Mouse (Mus musculus) embryonic facial prominence, embryonic 13.5 days (tissue): ENCODE measurements around the gene Cend1. TPM values are rescaled to one million over a fixed set of nuclear protein-coding genes. Genes with fewer than 3 reads are reported as not detected.
"Not testable (repeated sequence)": the region's sequence is repeated elsewhere in the genome, so short reads cannot be mapped to it uniquely, and the experiment has no call there.

ENCODE experiments used
- ATAC-seq: fragments of 200-750 bp; cut with Nextera tagmentation; 2 replicates; pipeline ENCODE4 v1.8.0; 2017; ENCODE audit warnings: low read depth; ENCODE audit not compliant: insufficient number of reproducible peaks, insufficient read depth, low FRiP score, low TSS enrichment
- H3K27ac ChIP-seq: fragments of 300-500 bp; sonication (generic); 2 replicates; pipeline ENCODE4 v1.5.1; 2015; ENCODE audit warnings: moderate library complexity, mild to moderate bottlenecking, inconsistent platforms
- H3K27me3 ChIP-seq: fragments of 300-500 bp; sonication (generic); 2 replicates; pipeline ENCODE4 v1.6.1; 2015; ENCODE audit warnings: mild to moderate bottlenecking, inconsistent platforms
- H3K36me3 ChIP-seq: fragments of 300-500 bp; sonication (generic); 2 replicates; pipeline ENCODE4 v1.6.1; 2015; ENCODE audit warnings: mild to moderate bottlenecking, inconsistent platforms
- H3K4me1 ChIP-seq: fragments of 300-500 bp; sonication (generic); 2 replicates; pipeline ENCODE4 v1.6.1; 2015; ENCODE audit warnings: inconsistent platforms
- H3K4me2 ChIP-seq: fragments of 300-500 bp; sonication (generic); 2 replicates; pipeline ENCODE4 v1.6.1; 2015; ENCODE audit warnings: moderate library complexity, mild to moderate bottlenecking, inconsistent platforms
- H3K4me3 ChIP-seq: fragments of 300-500 bp; sonication (generic); 2 replicates; pipeline ENCODE4 v1.5.1; 2015; ENCODE audit warnings: mild to moderate bottlenecking, inconsistent platforms
- H3K9ac ChIP-seq: fragments of 300-500 bp; sonication (generic); 2 replicates; pipeline ENCODE4 v1.6.1; 2015; ENCODE audit warnings: mild to moderate bottlenecking, inconsistent platforms
- H3K9me3 ChIP-seq: fragments of 300-500 bp; sonication (generic); 2 replicates; pipeline ENCODE4 v1.6.1; 2016; ENCODE audit warnings: inconsistent platforms
- WGBS: fragments of 180-500 bp; shearing (Covaris S2); methylation state at CpG from one replicate; pipeline ENCODE4 v1.1.7; 2015; ENCODE audit warnings: mixed read lengths; 5-methylcytosine and 5-hydroxymethylcytosine counted together
- polyA plus RNA-seq: library from polyadenylated mRNA; unstranded; fragments of >200 nt; fragmentation: Nextera tagmentation; extraction: Ambion mirVana; gene quantifications from 2 replicates; pipeline ENCODE4 v1.2.1, GENCODE M21; 2015

Gene Cend1
- polyA plus RNA-seq, 1 experiment from 2014 or later, result 2.8 TPM

DNA sequence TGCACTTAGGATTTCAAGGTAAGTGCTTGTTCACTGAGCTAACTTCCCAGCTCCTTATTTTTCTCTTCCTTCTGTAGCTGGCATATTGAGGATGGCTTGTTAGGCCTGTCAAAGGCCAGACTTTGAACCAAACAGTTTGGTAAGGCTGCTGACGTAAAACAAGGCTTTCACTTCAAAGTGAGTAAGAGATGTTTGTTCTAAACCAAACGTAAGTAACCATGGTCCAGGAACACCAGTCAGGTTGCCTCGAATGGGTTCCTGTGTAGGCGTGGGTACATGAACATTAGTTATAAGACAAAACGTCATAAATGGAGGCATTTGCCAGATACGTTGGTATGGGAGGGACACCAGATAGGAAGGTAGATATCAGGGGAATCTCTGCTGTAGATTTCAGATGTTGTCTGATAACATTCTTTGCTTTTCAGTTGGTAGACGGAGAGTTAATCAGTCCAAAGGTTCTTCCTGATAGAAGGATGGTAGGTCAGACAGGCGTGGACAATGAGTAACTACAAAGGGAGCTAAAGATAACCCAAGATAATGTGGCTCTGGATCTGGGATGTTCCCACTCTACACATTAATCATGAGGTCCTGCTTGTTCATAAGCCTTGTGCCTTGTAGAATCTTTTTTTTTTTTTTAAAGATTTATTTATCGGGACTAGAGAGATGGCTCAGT, 9.1 kb downstream of the Cend1 start:
- H3K36me3 ChIP-seq, result no peaks in the 10 kb centered on the region
- no peaks in the 10 kb centered on the region for H3K9me3 ChIP-seq
- no peak for ATAC-seq
- no peaks in the 10 kb centered on the region for H3K4me1 ChIP-seq
- H3K4me3 ChIP-seq, result no peak overlapping the region
- 82% methylated on average over 9 of the region's 9 CpGs for WGBS
- H3K27ac ChIP-seq, result no peak overlapping the region
- H3K27me3 ChIP-seq, result no peaks in the 10 kb centered on the region
- no peak overlapping the region for H3K4me2 ChIP-seq
- H3K9ac ChIP-seq, result no peak overlapping the region

DNA sequence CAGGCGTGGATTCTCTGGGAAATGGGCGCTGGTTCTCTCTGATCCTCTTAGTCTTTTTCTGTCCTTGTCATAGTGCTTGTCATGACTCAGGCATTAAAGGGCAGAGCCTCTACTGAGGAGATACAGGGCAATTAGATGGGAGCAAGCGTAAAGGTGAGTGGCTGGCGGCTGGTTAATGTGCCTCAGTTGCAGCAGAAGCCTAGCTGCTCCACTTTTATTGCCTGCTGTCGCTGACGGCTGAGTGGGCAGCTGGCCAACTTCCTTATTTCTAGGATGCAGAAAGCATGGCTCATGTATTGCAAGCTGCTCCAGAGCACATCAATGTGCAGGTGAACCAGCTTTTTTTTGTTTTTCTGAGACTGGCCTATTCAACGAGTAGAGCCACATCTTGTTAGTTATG, 10.3 kb downstream of the Cend1 start:
- WGBS, result 78% methylated on average over 7 of the region's 7 CpGs
- Histone ChIP-seq H3K9ac (peak overlapping the region; percentile 11; the same call in 1 of the 2 replicates), H3K4me3 (no peak overlapping the region), H3K9me3 (no peaks in the 10 kb centered on the region), H3K27ac (no peak overlapping the region), H3K4me1 (peaks cover 5% of the 10 kb centered on the region), H3K36me3 (no peaks in the 10 kb centered on the region), H3K27me3 (no peaks in the 10 kb centered on the region), H3K4me2 (no peak overlapping the region)
- ATAC-seq, result no peak

DNA sequence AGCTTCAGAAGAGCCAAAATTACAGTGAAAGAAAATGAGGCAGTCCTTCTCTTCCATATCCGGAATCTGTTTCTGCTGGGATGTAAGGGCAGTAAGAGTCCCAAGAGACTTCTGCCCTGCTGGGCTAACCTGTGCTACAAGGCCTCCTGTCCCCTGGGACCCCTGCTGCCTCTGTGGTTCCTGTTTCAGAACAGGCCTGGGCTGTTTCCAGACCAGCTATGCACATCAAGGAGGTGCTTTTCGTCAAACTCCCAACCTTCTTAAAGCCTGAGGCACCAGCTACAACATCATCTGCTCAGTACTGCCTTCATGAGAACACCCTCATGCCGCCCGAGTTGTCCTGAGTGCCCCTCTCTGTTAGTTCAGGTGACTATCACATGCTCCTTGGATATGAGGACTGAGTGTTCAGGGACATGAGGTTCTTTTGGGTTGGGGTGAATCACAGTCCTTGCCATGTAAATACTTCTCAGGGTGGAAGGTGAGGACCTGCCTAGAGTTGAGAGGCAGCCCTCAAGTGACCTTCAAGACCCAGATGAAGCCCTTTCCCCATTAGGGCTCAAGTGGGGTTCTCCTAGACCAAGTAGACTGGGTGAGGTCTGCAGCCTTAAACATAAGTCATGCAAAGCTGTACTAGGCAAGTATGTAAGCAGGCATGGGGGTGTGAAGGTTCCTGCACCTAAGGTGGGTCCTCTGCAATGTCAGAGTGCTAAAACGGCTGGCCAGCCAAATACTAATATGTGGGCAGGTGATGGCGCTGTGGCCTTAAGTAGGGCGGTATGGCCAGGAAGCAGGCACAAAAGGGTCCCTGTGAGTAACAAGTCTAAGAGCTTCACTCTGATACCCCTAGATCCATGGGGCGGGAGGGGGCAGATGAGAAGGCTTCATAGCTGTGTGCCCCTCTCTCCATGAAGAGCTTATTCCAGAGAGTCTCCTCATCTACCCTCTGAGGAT, 11.3 kb downstream of the Cend1 start:
- no peaks in the 10 kb centered on the region for H3K9me3 ChIP-seq
- no peak overlapping the region for H3K4me3 ChIP-seq
- H3K9ac ChIP-seq, result peak overlapping the region; percentile 11; the same call in 1 of the 2 replicates
- H3K36me3 ChIP-seq, result no peaks in the 10 kb centered on the region
- H3K4me1 ChIP-seq, result peaks cover 9% of the 10 kb centered on the region
- ATAC-seq, result no peak
- no peak overlapping the region for H3K27ac ChIP-seq
- H3K27me3 ChIP-seq, result no peaks in the 10 kb centered on the region
- H3K4me2 ChIP-seq, result no peak overlapping the region
- WGBS, result 67% methylated on average over 8 of the region's 8 CpGs

DNA sequence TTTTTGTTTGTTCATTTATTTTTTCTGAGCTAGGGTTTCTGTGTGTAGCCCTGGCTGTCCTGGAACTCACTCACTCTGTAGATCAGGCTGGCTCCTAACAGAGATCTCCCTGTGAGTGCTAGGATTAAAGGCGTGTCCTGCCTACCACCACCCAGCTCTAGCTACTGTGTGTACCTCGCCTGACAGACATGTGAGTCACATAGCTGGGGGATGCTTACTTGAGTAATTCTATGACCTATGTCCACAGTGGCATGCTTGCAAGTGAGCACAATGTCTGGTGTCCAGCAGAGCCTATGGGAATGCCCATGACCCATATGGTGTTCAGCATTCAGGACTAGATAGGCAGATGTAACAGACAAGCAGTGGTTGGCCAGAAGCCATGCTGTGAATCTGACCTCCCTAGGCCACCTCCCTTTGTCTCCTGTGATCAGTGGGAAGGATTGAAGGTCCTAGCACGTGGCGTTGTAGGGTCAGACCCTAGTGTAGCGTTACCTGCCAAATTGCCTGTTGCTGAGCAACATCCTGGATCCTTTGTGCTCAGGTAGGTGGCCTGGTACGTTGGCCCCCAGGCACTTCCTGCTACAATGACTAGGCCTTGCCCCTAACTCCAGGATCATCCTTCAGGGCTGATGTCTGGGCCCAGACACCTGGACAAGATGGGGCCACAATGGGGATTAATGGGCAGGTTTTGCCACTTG, 13.0 kb downstream of the Cend1 start:
- no peak overlapping the region for H3K27ac ChIP-seq
- WGBS, result 70% methylated on average over 6 of the region's 6 CpGs
- no peak for ATAC-seq
- peaks cover 14% of the 10 kb centered on the region for H3K4me1 ChIP-seq
- no peak overlapping the region for H3K4me2 ChIP-seq
- no peaks in the 10 kb centered on the region for H3K27me3 ChIP-seq
- H3K4me3 ChIP-seq, result no peak overlapping the region
- H3K9ac ChIP-seq, result no peak overlapping the region
- 0 out of 2 replicates have a peak, but pooled peaks cover under 1% of the 10 kb centered on the region for H3K36me3 ChIP-seq
- H3K9me3 ChIP-seq, result no peaks in the 10 kb centered on the region

DNA sequence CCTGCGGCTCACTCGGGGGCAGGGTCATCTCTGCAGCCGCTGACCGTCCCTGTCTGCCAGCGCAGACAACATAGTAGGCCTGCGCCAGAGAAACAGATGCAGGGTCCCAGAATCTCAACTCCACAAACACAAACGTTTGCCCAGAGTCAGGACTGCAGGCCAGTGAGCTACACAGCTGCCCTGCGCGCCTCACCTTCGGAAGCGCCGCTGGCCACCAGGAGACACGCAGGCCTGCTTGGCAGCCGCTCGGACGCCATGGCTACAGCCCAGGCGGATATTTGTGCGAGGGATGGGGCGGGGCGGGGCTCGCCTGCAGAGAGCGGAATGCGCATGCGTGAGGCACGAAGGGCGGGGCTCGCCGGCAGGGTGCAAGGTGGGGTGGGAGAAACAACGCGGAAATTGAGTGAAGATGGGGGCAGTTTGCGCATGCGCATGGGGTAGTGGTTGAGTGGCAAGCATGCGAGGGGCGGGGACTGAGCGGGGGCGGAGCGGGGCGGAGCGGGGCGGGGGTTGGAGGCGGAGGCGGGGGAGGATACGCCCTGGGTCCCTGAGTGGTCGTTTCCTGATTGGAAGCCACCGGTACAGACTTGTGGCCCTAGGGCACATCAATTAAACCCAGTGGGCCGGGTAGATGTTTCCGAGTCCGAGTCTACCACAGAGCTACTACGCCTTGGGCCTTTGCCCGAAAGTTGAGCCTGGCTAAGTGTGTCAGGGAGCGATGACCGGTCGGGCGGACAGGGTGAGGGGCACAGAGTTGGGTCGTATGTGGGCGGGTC, 15.3 kb downstream of the Cend1 start, which contains the start of gene Gatd1:
TSS of gene Gatd1 (minus strand) at position 328 of the 776 bp plus-strand sequence.
- H3K27ac ChIP-seq, result peak within 1 kb of the TSS; percentile 83
- peaks cover 24% of the 10 kb centered on the region for H3K36me3 ChIP-seq
- ATAC-seq, result peak; percentile 91
- no peaks in the 10 kb centered on the region for H3K9me3 ChIP-seq
- under 1% methylated on average over 51 of the region's 56 CpGs for WGBS
- H3K9ac ChIP-seq, result peak within 1 kb of the TSS; percentile 93
- no peaks in the 10 kb centered on the region for H3K27me3 ChIP-seq
- H3K4me1 ChIP-seq, result peaks cover 17% of the 10 kb centered on the region
- H3K4me3 ChIP-seq, result peak within 1 kb of the TSS; percentile 90
- peak within 1 kb of the TSS; percentile 92 for H3K4me2 ChIP-seq

DNA sequence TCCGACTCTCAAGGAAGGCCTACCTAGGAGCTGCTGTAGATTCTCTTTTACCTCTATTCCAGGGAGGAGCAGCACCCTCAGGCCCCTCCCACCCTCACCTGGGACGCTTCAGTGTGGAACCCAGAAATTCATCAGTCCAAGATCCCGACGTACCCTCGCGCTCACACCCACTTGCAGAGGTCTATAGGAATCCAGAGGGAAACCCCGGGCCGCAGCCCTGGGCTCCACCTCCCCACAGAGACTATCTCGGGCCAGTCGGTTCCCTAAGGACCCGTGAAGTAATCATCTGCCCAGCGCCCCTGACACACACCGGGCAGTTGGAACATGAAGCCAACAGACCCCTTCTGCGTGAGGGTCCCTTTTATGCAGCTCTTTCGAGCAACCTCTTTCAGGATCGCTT, 16.0 kb downstream of the Cend1 start:
- ATAC-seq, result no peak
- Histone ChIP-seq H3K4me2 (peak overlapping the region; percentile 92), H3K27me3 (no peaks in the 10 kb centered on the region), H3K4me3 (peak overlapping the region; percentile 90), H3K27ac (peak overlapping the region; percentile 83), H3K9ac (peak overlapping the region; percentile 93), H3K36me3 (peaks cover 30% of the 10 kb centered on the region), H3K4me1 (peaks cover 18% of the 10 kb centered on the region), H3K9me3 (no peaks in the 10 kb centered on the region)
- WGBS, result 2% methylated on average over 16 of the region's 16 CpGs

DNA sequence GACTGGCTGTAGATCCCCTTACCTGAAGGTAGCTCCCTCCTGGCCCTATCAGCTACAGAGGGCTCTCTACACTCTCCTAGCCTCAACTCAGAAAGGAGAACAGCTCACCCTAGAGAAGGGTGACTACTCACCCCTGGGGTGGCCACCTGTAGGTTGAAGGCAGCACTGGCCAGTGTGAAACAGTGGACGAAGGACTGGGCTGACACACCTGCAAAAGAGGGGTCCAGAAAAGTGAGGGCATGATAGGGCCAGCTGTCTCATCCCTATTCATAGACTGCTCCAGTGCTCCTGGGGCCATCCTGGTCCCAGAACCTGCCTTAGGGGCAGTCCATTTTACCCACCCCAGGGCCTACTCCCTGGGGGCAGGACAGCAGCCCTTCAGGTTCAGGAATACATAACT, 17.6 kb downstream of the Cend1 start:
- 88% methylated on average over 1 of the region's 1 CpGs for WGBS
- ATAC-seq, result no peak

DNA sequence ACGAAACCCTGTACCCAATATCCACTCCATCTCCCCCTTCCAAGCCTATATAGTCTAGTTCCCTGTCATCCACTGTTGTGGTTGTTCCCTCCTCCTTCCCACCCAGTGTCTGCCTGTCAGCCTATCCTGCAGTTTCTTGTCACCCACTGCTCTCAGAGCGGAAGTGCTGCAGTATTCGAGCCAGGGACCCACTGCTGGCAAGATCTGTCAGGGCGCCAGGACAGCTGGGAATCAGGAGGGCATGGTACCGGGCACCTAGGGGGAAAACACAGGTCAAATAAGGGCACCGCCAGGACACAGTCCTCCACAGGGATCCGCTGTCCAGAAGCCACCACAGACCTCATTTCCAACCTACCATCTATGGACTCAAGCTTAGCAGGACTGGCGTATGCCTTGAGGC, 18.7 kb downstream of the Cend1 start:
- Histone ChIP-seq H3K27ac (no peak overlapping the region), H3K4me2 (no peak overlapping the region), H3K4me1 (peaks cover 18% of the 10 kb centered on the region), H3K27me3 (no peaks in the 10 kb centered on the region), H3K9me3 (no peaks in the 10 kb centered on the region), H3K9ac (peak overlapping the region; percentile 3; the same call in 1 of the 2 replicates), H3K36me3 (peaks cover 45% of the 10 kb centered on the region), H3K4me3 (no peak overlapping the region)
- WGBS, result 94% methylated on average over 8 of the region's 8 CpGs
- ATAC-seq, result no peak

More for the DNA sequence above, 17.6 kb downstream of the Cend1 start:
- Histone ChIP-seq H3K36me3 (peaks cover 40% of the 10 kb centered on the region), H3K9me3 (no peaks in the 10 kb centered on the region), H3K4me2 (no peak overlapping the region), H3K27ac (no peak overlapping the region), H3K4me1 (peaks cover 18% of the 10 kb centered on the region), H3K27me3 (no peaks in the 10 kb centered on the region), H3K4me3 (no peak overlapping the region), H3K9ac (no peak overlapping the region)

DNA sequence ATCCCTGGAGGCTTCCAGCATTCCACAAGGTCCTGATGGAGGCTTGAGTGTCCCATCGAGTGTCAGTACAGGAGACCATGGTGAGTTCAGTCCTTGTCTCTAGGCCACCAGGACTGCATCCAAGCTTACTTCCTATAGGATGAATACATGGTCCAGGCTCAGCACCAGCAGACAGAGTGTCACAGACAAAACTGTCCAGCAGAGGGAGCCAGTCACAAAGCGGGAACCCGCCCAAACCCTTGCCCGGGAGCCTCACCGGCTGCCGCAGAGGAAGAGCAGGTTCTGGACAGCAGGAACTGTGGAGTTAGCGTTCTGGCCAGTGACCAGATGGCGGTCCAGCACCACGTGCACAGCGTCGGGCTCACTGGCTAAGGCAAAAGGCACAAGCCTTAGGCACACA, 20.5 kb downstream of the Cend1 start:
- no peak overlapping the region for H3K4me3 ChIP-seq
- no peaks in the 10 kb centered on the region for H3K27me3 ChIP-seq
- H3K27ac ChIP-seq, result no peak overlapping the region
- H3K4me2 ChIP-seq, result no peak overlapping the region
- H3K9me3 ChIP-seq, result no peaks in the 10 kb centered on the region
- ATAC-seq, result no peak
- peak overlapping the region; percentile 41; the same call in 1 of the 2 replicates for H3K9ac ChIP-seq
- H3K4me1 ChIP-seq, result peaks cover 13% of the 10 kb centered on the region
- peaks cover 45% of the 10 kb centered on the region for H3K36me3 ChIP-seq
- 16% methylated on average over 11 of the region's 11 CpGs for WGBS

DNA sequence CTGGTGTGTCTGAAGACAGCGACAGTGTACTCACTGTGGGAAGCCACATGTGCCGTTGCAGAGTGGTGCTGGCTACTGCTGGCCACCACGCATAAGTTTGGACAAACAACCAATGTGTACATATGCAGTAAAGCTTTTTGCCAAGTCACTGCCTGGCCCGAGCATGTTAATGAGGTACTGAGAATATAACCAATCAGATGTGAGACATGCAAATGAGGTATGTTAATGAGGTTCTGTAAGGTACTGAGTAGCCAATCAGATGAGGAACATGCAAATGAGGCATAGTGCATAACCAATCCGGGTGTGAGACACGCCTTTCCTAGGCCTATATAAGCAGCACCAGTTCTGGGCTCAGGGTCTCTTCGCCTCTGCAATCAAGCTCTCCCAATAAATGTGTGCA, 21.6 kb downstream of the Cend1 start:
- not testable (repeated sequence) for H3K27me3 ChIP-seq, H3K27ac ChIP-seq, H3K4me1 ChIP-seq, H3K9me3 ChIP-seq, H3K4me2 ChIP-seq, H3K4me3 ChIP-seq, ATAC-seq, H3K9ac ChIP-seq
- WGBS, result 95% methylated on average over 7 of the region's 7 CpGs
- H3K36me3 ChIP-seq, result peaks cover 53% of the 10 kb centered on the region

DNA sequence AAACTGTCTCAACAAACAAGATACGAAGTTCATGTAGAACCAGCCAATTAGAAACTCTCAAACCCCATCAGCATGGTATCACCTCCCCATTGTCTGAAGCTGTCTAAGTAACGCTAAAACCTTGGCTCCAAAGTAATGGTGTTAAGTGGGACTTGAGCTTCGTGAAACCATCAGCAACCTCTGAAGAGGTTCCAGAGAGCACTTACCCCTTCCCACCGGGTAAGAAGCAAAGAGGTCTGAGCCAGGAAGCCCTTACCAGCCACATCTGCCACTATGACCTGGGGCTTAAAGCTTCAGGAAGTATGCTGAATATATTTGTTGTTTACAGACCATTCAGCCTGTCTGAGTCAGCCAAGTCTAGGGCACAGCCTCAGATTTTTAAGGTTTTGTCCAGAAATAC, 23.8 kb downstream of the Cend1 start:
- Histone ChIP-seq H3K4me3 (no peak overlapping the region), H3K27ac (no peak overlapping the region), H3K4me1 (peaks cover 5% of the 10 kb centered on the region; the same call in 1 of the 2 replicates), H3K9ac (0 out of 2 replicates have a peak overlapping the region, but pooled peaks have one; percentile 21), H3K9me3 (no peaks in the 10 kb centered on the region), H3K27me3 (no peaks in the 10 kb centered on the region), H3K36me3 (peaks cover 66% of the 10 kb centered on the region), H3K4me2 (no peak overlapping the region)
- WGBS, result 81% methylated on average over 4 of the region's 4 CpGs
- no peak for ATAC-seq
